Mouse (Mus musculus) gastrocnemius, postnatal 25 days (tissue): ENCODE results near the gene Rin3. TPM values are rescaled to one million over a fixed set of nuclear protein-coding genes. Genes with fewer than 3 reads are reported as not detected.
A peak's percentile ranks its signal among the peaks of the same experiment; 100 is the strongest.

Experiments used
- DNase-seq: peaks from one replicate; pipeline ENCODE4 v3.0.0; 2022
- total RNA-seq, 2 experiments: library from RNA; stranded (reverse); gene quantifications; 1 replicate in 1 of 2; 2 replicates in 1 of 2; pipeline ENCODE4 v1.2.3; 2021

Gene Rin3
- total RNA-seq, 2 experiments from 2014 or later = 6.0 to 8.1 TPM

GRCm38 (mm10) chr12:102302831-102303351, 20.0 kb downstream of the Rin3 start:
- DNase-seq = peak; percentile 84

GRCm38 (mm10) chr12:102303867-102304266, 21.0 kb downstream of the Rin3 start:
- no peak for DNase-seq

DNA sequence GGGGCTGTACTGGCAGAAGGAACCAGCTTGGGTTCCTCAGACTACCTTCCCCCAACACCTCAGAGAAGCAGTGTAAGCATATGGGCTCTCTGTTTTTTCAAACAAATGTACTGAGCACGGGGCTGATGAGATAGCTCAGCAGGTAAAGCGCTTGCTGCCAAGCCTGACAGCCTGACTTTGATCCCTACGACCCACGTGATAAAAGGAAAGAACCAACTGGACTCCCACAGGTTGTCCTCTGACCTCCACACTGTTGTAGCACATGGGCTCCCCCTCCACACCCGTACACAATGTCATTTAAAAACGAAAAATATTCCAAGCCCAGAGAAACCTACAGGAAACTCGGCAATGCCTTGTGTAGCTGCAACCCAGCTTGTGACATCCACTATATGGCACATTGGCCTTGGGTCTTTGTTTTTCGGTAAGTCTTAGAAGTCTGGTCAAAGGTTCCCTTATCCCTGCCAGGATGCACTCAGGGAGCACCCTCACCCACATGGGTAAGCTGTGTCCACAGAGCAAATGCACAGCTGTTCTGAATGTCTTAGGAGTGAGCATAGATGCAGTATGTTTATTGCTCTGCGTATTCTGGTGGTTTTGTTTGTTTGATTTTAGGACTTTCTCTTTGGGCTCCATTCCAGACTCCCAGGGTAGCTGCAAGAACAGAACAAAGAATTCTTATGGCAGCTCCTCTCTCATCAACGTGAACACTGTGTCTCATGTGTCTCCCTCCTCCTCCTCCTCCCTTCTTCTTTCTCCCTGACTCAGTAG, 22.4 kb downstream of the Rin3 start:
- no peak for DNase-seq

DNA sequence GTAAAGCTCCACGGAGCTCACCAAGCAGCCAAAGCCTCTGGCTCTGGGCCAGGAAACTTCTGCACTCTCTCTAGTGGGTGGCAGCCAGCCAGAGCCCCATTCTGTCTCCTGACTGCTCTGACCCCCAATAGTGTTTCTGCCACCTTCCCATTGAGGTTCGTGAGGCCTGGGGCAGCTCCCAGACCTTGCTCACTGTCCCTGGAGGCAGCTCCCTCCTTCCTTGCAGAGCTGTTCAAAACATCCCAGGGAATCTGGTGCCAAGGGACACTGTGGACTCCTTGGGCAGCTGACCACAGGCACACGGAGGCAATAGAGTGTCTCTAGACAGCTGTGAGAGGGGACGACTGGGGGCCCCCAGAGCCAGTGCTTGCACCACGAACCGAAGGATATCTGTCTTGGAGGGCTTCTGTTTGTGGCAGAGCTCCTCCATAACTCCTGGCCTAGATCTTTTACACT, 25.2 kb downstream of the Rin3 start:
- peak; percentile 59 for DNase-seq

DNA sequence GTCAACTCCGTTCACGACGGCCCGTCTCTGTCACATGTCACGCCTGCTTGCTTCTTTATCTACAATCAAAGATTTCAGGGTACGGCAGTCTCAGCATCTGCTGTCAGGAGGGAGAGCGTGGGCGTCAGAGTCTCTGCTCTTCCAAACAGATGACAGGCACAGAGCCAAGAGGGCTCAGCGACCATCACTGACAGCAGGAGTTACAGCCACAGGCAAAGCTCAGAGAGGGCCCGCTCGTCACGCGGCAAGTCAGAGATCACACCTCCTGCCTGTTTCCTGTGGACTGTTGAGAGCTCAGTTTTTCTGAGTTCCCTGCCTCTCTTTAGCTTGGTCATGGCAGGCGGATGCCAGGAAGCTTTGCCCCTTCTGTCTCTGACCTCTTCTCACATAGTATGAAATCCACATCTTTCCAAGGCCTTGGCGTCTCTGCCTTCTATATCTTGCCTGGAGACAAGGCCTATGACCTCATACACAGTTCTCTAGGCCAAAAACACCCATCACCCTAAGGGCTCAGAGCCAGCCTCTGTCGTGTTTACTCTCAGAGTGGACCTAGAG, 25.7 kb downstream of the Rin3 start:
- DNase-seq = peak; percentile 38

GRCm38 (mm10) chr12:102309099-102309799, 26.4 kb downstream of the Rin3 start:
- no peak for DNase-seq

GRCm38 (mm10) chr12:102309800-102310195, 26.9 kb downstream of the Rin3 start:
- no peak for DNase-seq

DNA sequence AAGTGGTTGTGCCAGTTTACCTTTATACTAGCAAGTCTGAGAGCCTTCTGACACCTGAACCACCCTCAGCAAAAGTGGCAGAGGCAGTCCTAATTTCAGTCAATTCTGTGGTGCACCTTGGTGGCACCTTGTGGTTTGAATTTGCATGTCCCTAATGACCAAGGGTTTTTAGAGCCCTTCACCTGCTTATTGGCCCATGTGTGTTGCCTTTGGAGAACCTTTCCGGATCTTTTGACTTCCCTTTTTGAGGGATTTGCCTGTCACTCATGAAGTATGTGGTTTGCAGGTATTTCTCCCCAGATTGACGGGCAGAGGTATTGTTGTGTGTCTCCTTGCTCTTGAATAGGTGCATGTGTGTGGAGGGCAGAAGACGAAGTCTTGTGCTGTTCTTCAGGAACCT, 27.4 kb downstream of the Rin3 start:
- no peak for DNase-seq

DNA sequence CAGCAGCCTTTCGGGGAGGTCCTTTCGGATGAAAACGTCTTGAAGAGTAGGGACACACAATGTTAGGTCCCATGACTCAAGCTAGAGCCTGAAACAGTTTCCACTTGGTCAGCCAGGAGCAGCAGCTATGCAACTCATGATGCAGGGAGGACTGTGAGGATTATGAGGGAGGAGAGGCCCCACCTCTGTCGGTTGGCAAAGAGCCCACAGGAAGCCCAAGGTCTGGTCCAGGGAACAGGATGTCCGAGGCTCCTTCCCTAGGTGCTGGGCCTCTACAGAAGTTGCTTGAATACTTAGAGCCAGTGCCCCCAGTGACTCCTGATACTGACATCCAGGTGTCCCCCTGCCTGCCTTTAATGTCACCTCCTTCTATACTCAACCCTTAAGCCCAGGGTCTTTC, 28.6 kb downstream of the Rin3 start:
- no peak for DNase-seq

- no peak for DNase-seq
Observed at GRCm38 (mm10) chr12:102319150-102319549, 36.3 kb downstream of the Rin3 start.

DNA sequence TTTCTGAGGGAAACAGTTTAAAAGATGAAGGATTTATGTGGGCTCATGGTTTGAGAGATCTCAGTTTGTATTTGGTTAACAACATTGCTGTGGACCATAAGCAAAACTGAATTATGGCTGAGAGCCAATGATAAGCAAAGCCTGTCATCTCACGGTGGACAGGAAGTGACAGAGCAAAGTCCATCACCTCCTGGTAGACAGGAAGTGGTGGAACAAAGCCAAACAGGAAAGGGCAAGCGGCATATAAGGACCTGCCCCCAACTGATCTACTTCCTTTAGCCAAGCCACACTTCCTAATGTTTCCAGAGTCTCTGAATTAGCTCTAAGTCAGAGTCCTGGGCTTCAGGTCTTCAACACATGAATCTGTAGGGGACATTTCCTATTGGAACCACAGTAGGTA, 37.1 kb downstream of the Rin3 start:
- no peak for DNase-seq

DNA sequence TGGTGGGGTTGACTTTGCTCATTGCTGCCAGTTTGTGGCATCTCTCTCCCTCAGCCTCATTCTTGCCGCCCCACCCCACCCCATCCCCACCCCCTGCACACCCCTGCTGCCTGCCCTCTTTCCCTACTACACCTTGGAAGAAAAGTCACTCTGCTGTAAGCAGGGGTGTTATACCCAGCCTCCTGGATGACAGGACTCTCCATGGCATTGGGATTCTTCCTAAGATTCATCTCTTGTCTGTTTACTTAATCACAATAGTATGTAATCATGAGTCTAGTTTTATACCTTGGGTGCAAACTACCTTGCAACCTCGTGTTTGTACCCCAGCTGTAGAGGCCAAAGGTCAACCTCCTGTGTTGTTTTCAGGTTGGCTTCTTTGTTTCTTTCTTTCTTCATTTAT, 37.5 kb downstream of the Rin3 start:
- DNase-seq = no peak

- DNase-seq = no peak
Observed at GRCm38 (mm10) chr12:102321064-102321728, 38.3 kb downstream of the Rin3 start.

GRCm38 (mm10) chr12:102321855-102322254, 39.0 kb downstream of the Rin3 start:
- peak; percentile 60 for DNase-seq

- peak; percentile 35 for DNase-seq
Observed at GRCm38 (mm10) chr12:102323392-102323791, 40.5 kb downstream of the Rin3 start.

GRCm38 (mm10) chr12:102324156-102324885, 41.5 kb downstream of the Rin3 start:
- DNase-seq = no peak

DNA sequence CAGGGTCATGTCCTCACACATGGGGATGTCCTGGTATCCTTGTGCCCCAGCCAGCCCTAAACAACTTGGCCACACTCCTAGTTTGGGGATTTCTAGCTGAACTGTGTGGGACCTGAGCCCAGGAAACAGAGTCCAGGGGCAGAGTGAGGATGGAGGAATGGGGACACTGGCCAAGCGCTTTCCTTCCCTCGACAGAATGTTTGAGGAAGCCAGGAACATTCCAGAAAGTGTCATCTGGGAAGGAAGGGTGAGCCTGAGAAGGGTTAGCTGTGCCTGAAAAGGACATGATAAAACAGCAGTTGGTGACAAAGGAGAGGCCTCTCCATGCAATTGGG, 42.0 kb downstream of the Rin3 start:
- DNase-seq = peak; percentile 63

- no peak for DNase-seq
Observed at GRCm38 (mm10) chr12:102326753-102327340, 44.0 kb downstream of the Rin3 start.

DNA sequence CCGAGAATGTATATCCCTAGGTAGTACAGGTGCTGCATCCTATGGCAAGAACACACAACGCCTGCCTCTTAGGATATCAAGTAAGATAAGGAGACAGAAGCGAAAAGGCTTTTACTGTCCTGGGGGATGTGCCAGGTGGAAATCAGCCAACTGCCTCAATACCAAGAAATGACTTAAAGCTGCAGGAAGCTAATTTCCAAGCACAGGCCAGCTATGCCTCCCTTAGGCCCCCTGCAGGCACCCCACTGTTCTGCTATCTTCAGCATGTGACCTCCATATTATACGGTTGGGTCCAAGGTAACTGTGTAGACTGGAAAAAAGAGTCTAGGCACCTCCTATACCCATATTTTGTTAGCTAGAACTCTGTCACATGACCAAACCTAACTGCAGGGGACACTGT, 44.7 kb downstream of the Rin3 start:
- DNase-seq = no peak

DNA sequence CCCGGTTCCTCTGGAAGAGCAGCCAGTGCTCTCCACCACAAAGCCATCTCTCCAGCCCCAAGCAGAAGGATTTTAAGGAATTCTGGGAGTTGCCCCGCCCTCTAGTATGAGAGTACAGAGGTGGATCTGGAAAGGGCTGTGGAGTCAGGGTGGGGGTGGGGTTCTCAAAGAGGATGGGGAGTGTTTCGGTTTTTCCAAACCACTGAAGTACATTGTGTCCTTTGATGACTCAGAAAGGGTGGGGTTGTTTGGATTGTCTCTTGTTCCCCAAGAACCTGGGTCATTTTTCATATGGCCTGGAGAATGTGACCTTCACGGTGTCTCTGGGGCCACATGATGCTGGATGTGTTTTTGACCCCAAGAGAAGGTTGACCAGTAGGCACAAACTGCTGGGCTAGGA, 45.2 kb downstream of the Rin3 start:
- no peak for DNase-seq

DNA sequence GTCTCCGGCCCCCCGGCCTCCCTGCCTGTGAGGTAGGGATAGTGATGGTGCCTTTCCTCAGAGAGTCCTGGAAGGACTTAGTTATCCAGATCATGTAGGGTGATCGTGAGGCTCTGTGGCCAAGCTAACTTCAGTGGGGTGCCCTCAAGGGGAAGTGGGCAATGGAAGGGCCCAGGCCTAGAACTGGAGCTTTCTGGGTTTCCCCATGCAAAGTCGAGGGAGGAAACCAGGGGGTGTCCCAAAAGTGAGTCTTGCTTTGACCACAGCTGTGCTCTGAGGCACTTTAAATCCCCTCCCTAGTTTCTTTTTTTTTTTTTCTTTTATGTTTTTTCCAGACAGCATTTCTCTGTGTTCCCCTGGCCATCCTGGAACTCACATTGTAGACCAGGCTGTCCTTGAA, 47.3 kb downstream of the Rin3 start:
- no peak for DNase-seq

DNA sequence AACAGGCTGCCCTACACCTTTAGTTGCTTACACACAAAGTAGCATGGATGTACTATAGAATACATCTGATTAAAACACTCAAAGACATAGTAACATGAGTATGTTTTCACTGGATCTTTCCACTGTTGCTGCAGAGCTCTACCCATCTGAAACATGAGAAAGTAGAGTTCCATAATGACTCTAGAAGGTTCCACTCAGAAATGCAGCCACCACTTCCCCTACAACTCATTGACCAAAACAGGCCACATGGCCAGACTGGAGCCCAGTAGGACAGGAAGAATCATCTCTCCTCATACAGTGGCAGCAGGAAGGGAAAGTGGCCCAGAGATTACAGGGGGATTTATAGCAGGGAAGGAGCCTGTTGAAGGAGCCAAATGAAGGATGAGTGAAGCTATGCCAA, 47.9 kb downstream of the Rin3 start:
- DNase-seq = no peak
